Mouse (Mus musculus): Measurements from ENCODE around the gene Pgap1.

- no peak for TF ChIP-seq MAFK (IDR thresholded peaks at IDR 0.05; ENCODE audit: insufficient read depth, low read depth, low read length)
- no peak for TF ChIP-seq ZNF384 (IDR thresholded peaks at IDR 0.05; ENCODE audit: low read depth, low read length)
- no peak for TF ChIP-seq ZC3H11A (IDR thresholded peaks at IDR 0.05; ENCODE audit: borderline replicate concordance, low read depth, low read length)
Measured at GRCm38 (mm10) chr1:54493496-54493895, 64.0 kb downstream of the Pgap1 start.
